Mouse (Mus musculus) E14TG2a.4 (cell line): Measurements from ENCODE around the gene Thumpd3.

Source experiments
- CTCF ChIP-seq: conservative IDR thresholded peaks from 2 replicates; pipeline ENCODE4 v1.5.1; 2014; ENCODE audit warnings: low read length
- NANOG ChIP-seq: IDR thresholded peaks from 2 replicates; pipeline ENCODE4 v1.6.1; 2014; ENCODE audit warnings: borderline replicate concordance, low read length, mixed read lengths
- POU5F1 ChIP-seq: IDR thresholded peaks from 2 replicates; pipeline ENCODE4 v1.6.1; 2014; ENCODE audit warnings: low read length, borderline replicate concordance

- TF ChIP-seq CTCF (no peak), POU5F1 (no peak), NANOG (no peak)
Observed at GRCm38 (mm10) chr6:113038735-113039058, 7.3 kb upstream of the Thumpd3 start.
